Comparison of ENCODE assay signal across 8 mouse cellular contexts in the genomic region with DNA sequence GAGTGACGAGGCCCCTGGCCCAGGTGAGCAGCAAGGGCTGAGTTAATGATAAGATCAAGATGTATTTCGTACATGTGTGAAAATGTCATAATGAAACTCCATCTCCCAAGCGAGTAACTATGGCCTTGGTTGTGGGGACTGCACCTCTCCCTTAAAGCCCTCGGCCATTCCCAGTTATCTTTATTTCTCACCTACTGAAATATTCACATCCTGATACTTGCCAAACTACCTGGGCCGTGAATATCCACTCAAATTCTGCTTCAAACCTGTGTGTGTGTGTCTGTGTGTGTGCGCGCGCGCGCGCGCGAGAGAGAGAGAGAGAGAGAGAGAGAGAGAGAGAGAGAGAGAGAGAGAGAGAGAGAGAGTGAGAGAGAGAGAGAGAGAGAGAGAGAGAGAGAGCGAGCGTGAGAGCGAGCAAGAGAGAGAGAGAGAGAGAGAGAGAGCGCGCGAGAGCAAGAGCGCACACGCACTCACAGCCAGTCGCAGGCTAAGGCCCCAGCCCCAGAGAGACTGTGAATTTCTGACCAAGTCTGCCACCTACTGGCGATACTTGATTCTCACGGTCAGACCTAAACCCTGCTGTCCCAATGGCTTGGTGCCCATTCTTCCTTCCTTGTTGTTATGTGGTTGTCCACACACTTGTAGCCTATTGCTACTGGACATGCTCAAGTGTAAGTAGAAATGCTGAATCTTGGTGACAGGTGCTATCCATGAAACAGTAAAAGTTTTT. TPM values are rescaled to one million over a fixed set of nuclear protein-coding genes. Genes with fewer than 3 reads are reported as not detected.
DNase-seq lines count a peak whose midpoint lies in the region; ATAC-seq and TF ChIP-seq lines count a peak whose summit lies in the region.

No protein-coding gene starts in this region.

- H3K9ac ChIP-seq in hindbrain, postnatal 0 days (replicated peaks; ENCODE audit: low read length): no peak overlapping the region

- H3K27ac ChIP-seq in hindbrain, postnatal 0 days: no peak overlapping the region

- 37% methylated on average over 22 of the region's 24 CpGs for WGBS in hindbrain, postnatal 0 days

- H3K4me3 ChIP-seq in hindbrain, postnatal 0 days (ENCODE audit: low read length): no peak overlapping the region

- H3K4me1 ChIP-seq in hindbrain, postnatal 0 days (ENCODE audit: insufficient read depth, low read length): no peaks in the 10 kb centered on the region

- no peaks in the 10 kb centered on the region for H3K9me3 ChIP-seq in hindbrain, postnatal 0 days (ENCODE audit: low read length)

- no peaks in the 10 kb centered on the region for H3K27me3 ChIP-seq in hindbrain, postnatal 0 days (ENCODE audit: insufficient read depth, low read length)

- H3K36me3 ChIP-seq in hindbrain, postnatal 0 days (ENCODE audit: insufficient read depth, low read length): no peaks in the 10 kb centered on the region

- peak overlapping the region; percentile 25; the same call in 1 of the 2 replicates for H3K4me2 ChIP-seq in hindbrain, postnatal 0 days (ENCODE audit: low read depth, low read length)

- peak; percentile 89 for DNase-seq in ZHBTc4 (ENCODE audit: low read depth, low spot score)
- DNase-seq in gastrocnemius, adult 8-10 months (ENCODE audit: low spot score in 2 of 2): peak; percentile 79 to 80
- DNase-seq in hindbrain, postnatal 0 days (ENCODE audit: low spot score): peak; percentile 96
- DNase-seq in left cerebral cortex, adult 18-20 months (ENCODE audit: low spot score in 2 of 2): peak; percentile 91 to 93
- DNase-seq in lung, postnatal 4 days: peak; percentile 85 to 92
- peak; percentile 87 for DNase-seq in retina, postnatal 7 days (ENCODE audit: low read depth, low spot score)
- DNase-seq in urinary bladder, adult 18-20 months (ENCODE audit: low spot score in 2 of 2): peak; percentile 63 to 80

- peak; percentile 98 for ATAC-seq in common myeloid progenitor, adult 5-6 weeks (replicated peaks; ENCODE audit: low read depth, poor library complexity, severe bottlenecking)
- peak; percentile 97 for ATAC-seq in hindbrain, postnatal 0 days

- peak; percentile 90 for TF ChIP-seq CTCF in hindbrain, postnatal 0 days (IDR thresholded peaks at IDR 0.05; ENCODE audit: low read depth)

RNA-seq across cellular contexts. Expression of gene 4932438H23Rik, which starts 21.6 kb away (rescaled TPM):
- not detected in 2 replicates for total RNA-seq in common myeloid progenitor, adult 5-6 weeks (2017)
- total RNA-seq in gastrocnemius, adult 8-10 months (2022): under 1 TPM in 3 of 4 experiments, not detected in 1; 0.19 to 0.39 (median 0.34) TPM
- 1.6 and 2.0 TPM in 2 replicates for total RNA-seq in hindbrain, postnatal 0 days (2014; rRNA removed)
- 0.94 and 2.0 TPM in 2 replicates for polyA plus RNA-seq in hindbrain, postnatal 0 days (2015; fragmentation: Nextera tagmentation; extraction: Ambion mirVana)
- 1 to 10 TPM in 1 of 2 experiments, under 1 TPM in 1; 0.75 to 1.1 TPM for total RNA-seq in left cerebral cortex, adult 18-20 months (2021)

RNA-seq across cellular contexts. Expression of gene Paxbp1, which starts 29.0 kb away (rescaled TPM):
- total RNA-seq in common myeloid progenitor, adult 5-6 weeks (2017): 82.4 and 88.2 TPM in 2 replicates
- 10 to 100 TPM in 1 of 4 experiments, 1 to 10 TPM in 3; 5.0 to 10.3 (median 6.2) TPM for total RNA-seq in gastrocnemius, adult 8-10 months (2022)
- total RNA-seq in hindbrain, postnatal 0 days (2014; rRNA removed): 39.7 and 45.3 TPM in 2 replicates
- 22.8 and 27.2 TPM in 2 replicates for polyA plus RNA-seq in hindbrain, postnatal 0 days (2015; fragmentation: Nextera tagmentation; extraction: Ambion mirVana)
- 10 to 100 TPM; 56.1 to 59.4 TPM for total RNA-seq in left cerebral cortex, adult 18-20 months (2021)
